Mouse (Mus musculus) hindbrain, embryonic 12.5 days (tissue): ENCODE data around the gene Cited1. TPM values are rescaled to one million over a fixed set of nuclear protein-coding genes. Genes with fewer than 3 reads are reported as not detected.

ENCODE experiments used
- microRNA-seq: library from miRNA; unstranded; fragments of <30 nt; microRNA quantifications from one replicate; pipeline ENCODE4, GENCODE M21; 2017
- polyA plus RNA-seq: library from polyadenylated mRNA; unstranded; fragments of >200 nt; fragmentation: Nextera tagmentation; extraction: Ambion mirVana; gene quantifications from 2 replicates; pipeline ENCODE4 v1.2.1, GENCODE M21; 2016

Gene Cited1
- polyA plus RNA-seq, 1 experiment from 2014 or later, result 17.5 TPM

Small RNAs within 50 kb of the gene (microRNA-seq; reads per million reads assigned to microRNA genes)
- not detected for gene Gm26318

Other genes starting within 250 kb of the Cited1 start
- gene Rtl5, start 180.9 kb downstream of the Cited1 start, polyA plus RNA-seq, result 4.8 and 5.2 TPM in 2 replicates
- 68.9 and 72.1 TPM in 2 replicates for gene Pin4, start 132.7 kb downstream of the Cited1 start, polyA plus RNA-seq
- gene Ercc6l, start 95.1 kb downstream of the Cited1 start, polyA plus RNA-seq, result 9.5 and 10.2 TPM in 2 replicates
- gene Rps4x, start 62.8 kb downstream of the Cited1 start, polyA plus RNA-seq, result 442 and 492 TPM in 2 replicates